Mouse (Mus musculus) 3T3-L1 (cell line): ENCODE measurements around the gene Dhx40.
"Not testable (repeated sequence)": the region's sequence is repeated elsewhere in the genome, so short reads cannot be mapped to it uniquely, and the experiment has no call there.

Experiments
- DNase-seq: peaks from one replicate; pipeline ENCODE4 v3.0.0-alpha.2; 2015; ENCODE audit warnings: low read depth, low spot score

Gene Dhx40

GRCm38 (mm10) chr11:86818928-86819327 is 11.4 kb upstream of the Dhx40 start:
- no peak for DNase-seq

DNA sequence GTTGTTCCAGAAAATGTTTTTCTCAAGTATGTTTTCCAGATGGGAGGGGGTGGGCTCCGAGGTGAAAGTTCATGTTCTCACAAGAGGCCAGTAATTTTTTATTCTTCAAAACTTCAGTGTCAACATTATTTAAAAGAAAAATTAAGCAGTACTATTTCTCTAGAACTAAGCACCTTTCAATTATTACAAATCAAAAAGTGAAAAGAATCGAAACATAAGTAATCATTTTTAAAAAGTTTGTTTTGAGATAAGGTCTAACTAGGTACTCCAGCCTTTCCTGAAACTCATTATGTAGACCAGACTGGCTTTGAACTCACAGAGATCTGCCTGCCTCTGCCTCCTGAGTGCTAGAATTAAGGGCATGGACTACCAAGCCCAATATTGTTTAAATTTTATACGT is 8.7 kb upstream of the Dhx40 start:
- DNase-seq = not testable (repeated sequence)

DNA sequence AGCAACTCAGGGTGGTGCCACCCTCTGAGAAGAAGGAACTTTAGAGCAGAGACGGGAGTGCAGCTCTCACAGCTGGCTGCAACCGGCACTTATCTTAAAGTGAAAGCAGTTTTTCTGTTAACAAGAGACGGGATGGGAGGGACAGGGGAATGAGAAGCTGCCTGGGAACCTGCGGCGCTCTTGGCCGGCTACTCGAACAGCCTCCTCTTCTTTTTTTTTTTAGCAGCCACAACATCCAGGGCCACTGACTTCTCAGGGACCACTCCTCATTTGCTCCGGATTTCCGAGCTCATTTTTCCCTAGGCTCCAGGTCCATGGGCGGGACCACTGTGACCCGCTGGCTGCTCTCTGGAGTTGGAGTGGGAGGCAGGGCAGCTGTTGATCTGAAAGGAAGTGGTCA is 6.9 kb upstream of the Dhx40 start:
- not testable (repeated sequence) for DNase-seq

DNA sequence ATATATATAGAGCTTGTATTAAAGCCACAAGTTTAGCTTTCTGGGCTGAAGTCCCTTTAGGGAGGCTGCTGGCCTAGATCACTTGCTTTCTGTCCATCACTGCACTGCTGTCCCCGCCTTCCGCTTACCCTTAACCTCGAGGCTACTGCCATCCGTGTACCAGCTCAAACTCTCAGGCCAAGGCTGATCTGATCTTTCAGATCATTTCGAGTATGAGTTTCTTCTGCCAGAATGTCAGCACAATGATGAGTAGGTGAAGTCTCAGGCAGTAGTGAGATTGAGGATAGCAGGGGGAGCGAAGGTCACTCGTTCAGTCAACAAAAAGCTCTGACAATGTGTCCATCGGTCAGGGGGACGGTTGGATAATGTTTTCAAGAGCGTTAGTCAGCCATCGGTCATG is 5.7 kb upstream of the Dhx40 start:
- DNase-seq = not testable (repeated sequence)

DNA sequence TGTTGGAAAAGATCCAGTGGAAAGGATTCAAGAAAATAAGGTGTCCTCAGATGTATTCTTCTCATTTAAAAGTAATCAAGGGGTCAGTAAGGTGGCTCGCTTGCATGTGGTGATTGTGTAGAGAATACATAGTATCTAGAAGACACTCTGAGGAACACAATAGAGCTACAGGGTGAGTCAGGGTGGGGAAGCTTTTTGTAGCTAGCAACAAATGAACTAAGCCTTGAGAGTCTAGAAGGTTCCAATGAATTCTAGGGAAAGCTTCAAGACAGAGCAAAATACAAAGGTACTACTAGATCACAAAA is 3.7 kb upstream of the Dhx40 start:
- DNase-seq = no peak

DNA sequence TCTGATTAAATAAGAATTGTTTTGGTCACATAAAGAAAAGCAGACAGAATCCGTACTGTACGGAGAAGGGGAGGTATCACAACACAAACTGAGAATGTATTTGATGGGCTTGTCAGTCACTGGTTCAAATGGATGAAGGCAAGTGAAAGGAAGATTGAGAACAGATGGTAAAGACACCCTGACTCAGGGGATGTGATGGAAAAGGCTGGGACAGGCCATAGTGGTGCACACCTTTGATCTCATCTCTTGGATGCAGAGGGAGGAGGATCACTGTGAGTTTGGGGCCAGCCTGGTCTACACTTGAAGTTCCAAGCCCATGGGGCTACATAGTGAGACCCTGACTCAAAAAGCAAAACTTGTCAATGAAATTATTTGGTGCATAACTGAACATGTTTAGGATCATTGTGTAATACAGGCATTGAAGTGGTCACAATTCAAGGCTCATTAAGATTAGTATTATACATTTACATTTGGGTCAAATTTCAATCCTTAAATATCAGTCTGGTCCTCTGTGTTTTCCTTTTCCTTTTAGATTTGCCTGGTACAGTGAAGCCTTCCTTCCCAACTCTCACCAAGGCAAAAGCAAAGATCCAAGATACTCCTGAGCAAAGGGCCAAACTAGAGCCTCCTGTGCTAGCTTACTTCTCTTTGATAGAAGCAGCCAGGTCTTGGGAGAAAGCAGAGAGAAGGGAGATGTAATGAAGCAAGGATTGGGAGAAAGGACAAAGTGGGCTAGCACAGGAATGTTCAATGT is 3.2 kb upstream of the Dhx40 start:
- DNase-seq = no peak

GRCm38 (mm10) chr11:86809828-86810227 is 2.3 kb upstream of the Dhx40 start:
- no peak for DNase-seq

DNA sequence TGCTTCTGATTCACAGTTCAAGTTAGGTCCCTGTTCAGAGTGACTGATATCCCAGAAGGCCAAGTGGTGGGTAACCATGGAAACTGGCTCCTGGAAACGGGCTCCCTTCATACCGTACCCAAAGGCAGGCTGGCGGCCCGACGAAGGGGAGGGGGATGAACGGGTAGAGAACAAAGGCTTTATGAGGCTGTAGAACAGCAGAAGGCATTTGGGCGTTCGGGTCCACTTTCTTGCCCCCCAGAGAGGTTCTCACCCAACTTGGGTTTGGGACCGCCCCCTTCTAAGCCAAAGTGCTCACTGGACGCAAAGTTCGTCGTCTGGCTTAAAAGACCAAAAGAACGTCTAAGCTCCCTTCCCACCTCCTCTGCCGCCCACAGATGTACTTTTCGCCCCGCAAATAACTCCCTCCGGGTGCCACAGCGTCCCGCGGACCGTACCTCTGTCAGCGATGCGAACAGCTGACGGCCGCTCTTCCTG is 507 bp downstream of the Dhx40 start:
- peak; percentile 47 for DNase-seq

- no peak for DNase-seq
Measured at GRCm38 (mm10) chr11:86794161-86794560, 13.4 kb downstream of the Dhx40 start.

- DNase-seq = not testable (repeated sequence)
Measured at GRCm38 (mm10) chr11:86787436-86787835, 20.1 kb downstream of the Dhx40 start.

DNA sequence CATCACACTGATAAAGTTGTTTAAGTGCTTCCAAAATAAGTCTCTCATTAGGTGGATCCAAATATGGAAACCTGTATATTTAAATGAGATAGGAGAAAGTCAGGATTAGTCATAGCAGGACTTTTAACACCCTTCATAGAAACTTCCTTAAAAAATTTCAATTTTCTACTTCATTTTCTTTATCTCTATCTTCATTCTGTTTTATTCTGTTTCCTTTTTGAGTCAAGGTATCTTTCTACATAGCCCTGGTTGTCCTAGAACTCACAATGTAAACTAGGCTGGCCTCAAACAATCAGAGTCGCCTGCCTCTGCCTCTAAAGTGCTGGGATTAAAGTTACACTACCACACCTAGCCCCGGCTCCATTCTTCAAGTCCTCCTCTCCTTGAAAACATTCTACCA is 21.8 kb downstream of the Dhx40 start:
- no peak for DNase-seq

DNA sequence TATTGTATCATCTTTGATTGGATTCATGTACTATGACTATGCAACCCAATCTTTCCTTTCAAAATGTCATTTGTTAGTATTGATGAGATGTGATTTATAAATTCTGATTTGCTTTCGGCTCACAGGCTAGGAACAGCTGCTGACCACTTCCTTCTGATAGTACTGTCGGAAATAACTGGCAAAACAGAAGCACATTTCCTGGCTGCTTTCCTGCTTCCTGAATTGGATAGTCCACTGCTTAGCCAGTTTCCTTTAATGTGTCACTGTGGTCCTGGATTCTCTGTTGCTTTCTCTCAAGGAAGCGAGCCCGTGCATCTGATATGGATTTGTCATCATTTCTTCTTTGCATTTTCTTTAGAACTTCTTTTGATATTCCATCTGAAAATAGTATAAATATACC is 37.7 kb downstream of the Dhx40 start:
- no peak for DNase-seq

- DNase-seq = no peak
Measured at GRCm38 (mm10) chr11:86764501-86764900, 43.0 kb downstream of the Dhx40 start.

- DNase-seq = not testable (repeated sequence)
Measured at GRCm38 (mm10) chr11:86763127-86763526, 44.4 kb downstream of the Dhx40 start.

DNA sequence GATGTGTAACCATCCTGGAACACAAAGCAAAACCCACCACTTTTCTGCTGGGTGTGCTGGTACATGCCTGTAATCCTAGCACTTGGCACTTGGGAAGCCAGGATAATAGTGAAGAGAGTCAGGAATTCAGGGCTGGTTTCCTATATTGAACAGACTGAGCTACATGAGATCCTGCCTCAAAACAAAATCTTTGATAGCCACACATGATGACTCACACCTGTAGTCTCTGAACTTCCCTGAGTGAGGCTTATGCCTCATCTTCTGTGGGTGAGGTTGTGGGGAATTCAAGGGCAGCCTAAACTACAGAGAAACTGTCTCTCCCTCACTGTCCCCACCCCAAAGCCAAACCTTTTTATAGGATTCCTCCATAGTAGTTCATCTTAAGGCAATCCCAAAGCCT is 47.2 kb downstream of the Dhx40 start:
- peak; percentile 70 for DNase-seq

- peak; percentile 71 for DNase-seq
Measured at GRCm38 (mm10) chr11:86759886-86760285, 47.7 kb downstream of the Dhx40 start.

GRCm38 (mm10) chr11:86759226-86759625 is 48.3 kb downstream of the Dhx40 start:
- DNase-seq = no peak

- DNase-seq = peak; percentile 55
Measured at GRCm38 (mm10) chr11:86758559-86758958, 49.0 kb downstream of the Dhx40 start.

GRCm38 (mm10) chr11:86757480-86758371 is 49.8 kb downstream of the Dhx40 start, which contains the start of gene Cltc:
Gene Cltc (minus strand): TSS chr11:86757565.
- DNase-seq = peak; percentile 99

DNA sequence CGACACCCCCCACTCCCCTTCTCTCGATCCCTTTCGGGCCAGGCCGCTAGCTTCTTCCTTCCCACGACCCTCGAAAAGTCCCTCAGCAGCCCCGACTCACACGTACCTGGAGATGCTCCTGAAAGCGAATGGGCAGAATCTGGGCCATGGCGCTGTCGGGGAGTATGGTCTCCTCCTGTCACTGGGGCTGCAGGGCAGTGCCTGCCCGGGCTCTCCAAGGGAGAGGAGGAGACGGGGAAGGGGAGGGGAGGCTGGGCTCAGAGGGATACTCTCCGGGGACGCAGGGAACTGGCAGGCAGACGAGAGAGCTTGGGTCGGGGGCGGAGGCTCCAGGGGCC is 50.4 kb downstream of the Dhx40 start:
- no peak for DNase-seq

DNA sequence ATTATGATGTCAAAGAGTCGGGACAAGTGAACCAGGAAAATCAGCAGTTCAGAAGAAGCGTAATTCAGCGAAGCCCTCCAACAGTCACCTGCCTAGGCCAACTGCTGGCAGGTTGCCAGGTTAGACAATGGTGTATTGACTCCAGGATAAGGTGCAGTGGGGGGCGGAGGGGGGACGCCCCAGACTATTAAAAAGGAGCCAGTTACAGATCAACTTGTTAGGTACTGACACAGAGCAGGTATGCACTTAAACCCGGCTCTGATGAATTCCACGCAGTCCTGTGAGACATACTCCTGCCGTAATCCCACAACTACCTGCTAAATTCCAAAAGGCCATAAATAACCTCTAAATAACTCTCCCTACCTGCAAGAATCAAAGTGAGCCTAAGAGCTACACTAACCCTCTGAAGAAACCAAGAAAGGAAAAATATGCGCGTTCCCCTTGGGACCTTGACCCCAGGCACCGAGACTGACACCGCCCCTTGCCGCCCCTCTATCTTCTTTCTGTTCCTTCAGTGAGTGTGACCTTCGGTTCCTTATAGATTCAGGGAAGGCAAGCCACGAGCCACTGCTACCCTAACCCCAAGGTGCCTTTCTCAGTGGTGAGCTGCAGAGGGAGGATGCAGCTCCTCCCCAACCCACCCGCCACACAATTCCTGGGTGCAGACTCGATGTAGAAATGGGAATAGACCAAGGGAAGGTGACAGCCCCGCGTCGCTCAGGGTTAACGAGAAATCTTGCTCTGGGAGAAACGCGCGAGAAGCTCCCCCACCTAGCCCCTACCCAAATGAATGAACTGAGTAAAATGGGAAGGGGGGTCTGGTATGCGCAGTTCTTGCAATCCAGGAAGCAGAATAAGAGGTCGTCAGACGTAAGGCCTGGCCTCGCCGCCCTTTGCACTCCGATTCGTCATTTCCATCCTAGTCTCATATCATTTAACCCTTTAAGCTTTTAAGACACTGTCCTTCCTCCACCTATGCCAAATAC is 51.1 kb downstream of the Dhx40 start:
- DNase-seq = peak; percentile 62

DNA sequence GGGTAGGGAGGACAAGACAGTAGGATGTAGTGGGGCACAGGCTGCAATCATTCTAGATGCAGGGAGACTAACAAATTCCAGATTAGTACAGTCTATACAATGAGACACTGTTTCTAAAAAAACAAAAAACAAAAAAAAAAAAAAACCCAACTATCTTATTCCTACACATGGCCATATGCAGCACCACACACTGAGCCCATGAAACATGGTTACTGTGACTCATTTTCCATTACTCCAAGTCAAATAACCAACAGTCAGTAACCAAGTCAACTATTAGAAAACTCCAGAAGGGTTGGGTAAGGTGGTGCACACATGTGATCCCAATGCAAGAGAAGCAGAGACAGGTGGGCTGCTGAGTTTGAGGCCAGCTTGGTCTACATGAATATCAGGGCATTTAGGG is 55.1 kb downstream of the Dhx40 start:
- no peak for DNase-seq
